Mouse (Mus musculus) forebrain, postnatal 0 days (tissue): ENCODE data around the gene Macrod1. TPM values are rescaled to one million over a fixed set of nuclear protein-coding genes. Genes with fewer than 3 reads are reported as not detected.
A peak's percentile ranks its signal among the peaks of the same experiment; 100 is the strongest.

Source experiments
- ATAC-seq: fragments of 200-750 bp; cut with Nextera tagmentation; 2 replicates; pipeline ENCODE4 v1.8.0; 2017; ENCODE audit warnings: mild to moderate bottlenecking, moderate library complexity
- DNase-seq: peaks from one replicate; pipeline ENCODE4 v3.0.0-alpha.2; 2015
- H3K27ac ChIP-seq: fragments of 300-500 bp; sonication (generic); 2 replicates; pipeline ENCODE4 v1.5.1; 2014; ENCODE audit warnings: low read depth, mild to moderate bottlenecking, antibody characterized with exemption, low read length, moderate library complexity, mixed read lengths
- H3K27me3 ChIP-seq: fragments of 300-500 bp; sonication (generic); 2 replicates; pipeline ENCODE4 v1.6.1; 2014; ENCODE audit warnings: mild to moderate bottlenecking, low read length, mixed read lengths; ENCODE audit not compliant: insufficient read depth
- H3K36me3 ChIP-seq: fragments of 300-500 bp; sonication (generic); 2 replicates; pipeline ENCODE4 v1.6.1; 2014; ENCODE audit warnings: mild to moderate bottlenecking, moderate library complexity; ENCODE audit not compliant: insufficient read depth
- H3K4me1 ChIP-seq: fragments of 300-500 bp; sonication (generic); 2 replicates; pipeline ENCODE4 v1.6.1; 2014; ENCODE audit warnings: antibody characterized with exemption; ENCODE audit not compliant: insufficient read depth
- H3K4me2 ChIP-seq: fragments of 300-500 bp; sonication (generic); 2 replicates; pipeline ENCODE4 v1.6.1; 2014; ENCODE audit warnings: low read depth, mild to moderate bottlenecking, moderate library complexity
- H3K4me3 ChIP-seq: fragments of 300-500 bp; sonication (generic); 2 replicates; pipeline ENCODE4 v1.5.1; 2014; ENCODE audit warnings: low read depth, low read length, mixed read lengths
- H3K9ac ChIP-seq: fragments of 300-500 bp; sonication (generic); 2 replicates; pipeline ENCODE4 v1.6.1; 2014; ENCODE audit warnings: mild to moderate bottlenecking
- H3K9me3 ChIP-seq: fragments of 300-500 bp; sonication (generic); 2 replicates; pipeline ENCODE4 v1.6.1; 2016; ENCODE audit warnings: low read length
- CTCF ChIP-seq: sonication (generic); IDR thresholded peaks from 2 replicates; pipeline ENCODE4 v1.5.1; 2016; ENCODE audit warnings: antibody characterized with exemption, control low read depth, low read depth
- WGBS: fragments of 180-500 bp; shearing (Covaris S2); extraction: QIAGEN DNeasy Blood & Tissue Kit; methylation state at CpG from one replicate; pipeline ENCODE4 v1.1.7; 2014; 5-methylcytosine and 5-hydroxymethylcytosine counted together
- polyA plus RNA-seq: library from polyadenylated mRNA; unstranded; fragments of >200 nt; fragmentation: Nextera tagmentation; extraction: Ambion mirVana; gene quantifications from 2 replicates; pipeline ENCODE4 v1.2.1, GENCODE M21; 2015
- total RNA-seq: library from RNA; depleted of rRNA; stranded (reverse); fragments of >200 nt; gene quantifications from 2 replicates; pipeline ENCODE4 v1.2.3, GENCODE M21; 2014

The Macrod1 gene
- total and polyA plus RNA-seq, 2 experiments from 2014 or later: 8.0 to 8.1 TPM

GRCm38 (mm10) chr19:7209907-7210646 lies 153.5 kb downstream of the Macrod1 start:
- 89% methylated on average over 7 of the region's 7 CpGs for WGBS
- H3K9ac ChIP-seq: no peak overlapping the region
- H3K36me3 ChIP-seq: peaks cover 11% of the 10 kb centered on the region
- no peak for DNase-seq
- no peak for ATAC-seq
- no peak overlapping the region for H3K4me3 ChIP-seq
- H3K27me3 ChIP-seq: no peaks in the 10 kb centered on the region
- TF ChIP-seq CTCF: 0 out of 2 replicates have a peak, but pooled peaks have one; percentile 28
- no peak overlapping the region for H3K4me2 ChIP-seq
- H3K4me1 ChIP-seq: peaks cover 4% of the 10 kb centered on the region; the same call in 1 of the 2 replicates
- H3K27ac ChIP-seq: no peak overlapping the region
- no peaks in the 10 kb centered on the region for H3K9me3 ChIP-seq

GRCm38 (mm10) chr19:7212216-7212615 lies 155.6 kb downstream of the Macrod1 start:
- no peak overlapping the region for H3K4me3 ChIP-seq
- peaks cover 4% of the 10 kb centered on the region for H3K4me1 ChIP-seq
- no peaks in the 10 kb centered on the region for H3K9me3 ChIP-seq
- H3K27me3 ChIP-seq: no peaks in the 10 kb centered on the region
- WGBS: 72% methylated on average over 1 of the region's 1 CpGs
- ATAC-seq: no peak
- no peak overlapping the region for H3K4me2 ChIP-seq
- no peak overlapping the region for H3K9ac ChIP-seq
- H3K36me3 ChIP-seq: peaks cover 14% of the 10 kb centered on the region
- no peak overlapping the region for H3K27ac ChIP-seq
- no peak for DNase-seq
- no peak for TF ChIP-seq CTCF

- H3K4me2 ChIP-seq: no peak overlapping the region
- peaks cover 14% of the 10 kb centered on the region for H3K36me3 ChIP-seq
- DNase-seq (no peak), ATAC-seq (no peak)
- peaks cover 4% of the 10 kb centered on the region for H3K4me1 ChIP-seq
- no peak overlapping the region for H3K27ac ChIP-seq
- no peak overlapping the region for H3K4me3 ChIP-seq
- WGBS: 93% methylated on average over 3 of the region's 3 CpGs
- no peaks in the 10 kb centered on the region for H3K27me3 ChIP-seq
- H3K9me3 ChIP-seq: no peaks in the 10 kb centered on the region
- H3K9ac ChIP-seq: no peak overlapping the region
- TF ChIP-seq CTCF: no peak
Observed at GRCm38 (mm10) chr19:7213010-7213409, 156.4 kb downstream of the Macrod1 start.

GRCm38 (mm10) chr19:7214484-7214883 lies 157.9 kb downstream of the Macrod1 start:
- no peaks in the 10 kb centered on the region for H3K9me3 ChIP-seq
- H3K27ac ChIP-seq: no peak overlapping the region
- peak; percentile 21 for DNase-seq
- H3K27me3 ChIP-seq: no peaks in the 10 kb centered on the region
- H3K4me3 ChIP-seq: no peak overlapping the region
- H3K4me2 ChIP-seq: no peak overlapping the region
- H3K9ac ChIP-seq: no peak overlapping the region
- H3K36me3 ChIP-seq: peaks cover 14% of the 10 kb centered on the region
- TF ChIP-seq CTCF: no peak
- H3K4me1 ChIP-seq: peaks cover 4% of the 10 kb centered on the region
- no peak for ATAC-seq
- WGBS: 72% methylated on average over 5 of the region's 5 CpGs

- Histone ChIP-seq H3K27ac (peak within 1 kb of the TSS; percentile 78), H3K4me1 (peaks cover 4% of the 10 kb centered on the region), H3K36me3 (peaks cover 14% of the 10 kb centered on the region), H3K9me3 (no peaks in the 10 kb centered on the region), H3K9ac (peak within 1 kb of the TSS; percentile 78), H3K4me3 (peak within 1 kb of the TSS; percentile 77), H3K27me3 (no peaks in the 10 kb centered on the region), H3K4me2 (peak within 1 kb of the TSS; percentile 78)
- ATAC-seq (peak; percentile 98), DNase-seq (peak; percentile 95)
- WGBS: under 1% methylated on average over 50 of the region's 50 CpGs
- no peak for TF ChIP-seq CTCF
Observed at GRCm38 (mm10) chr19:7217162-7217925, 160.7 kb downstream of the Macrod1 start, which contains the start of gene Cox8a. Gene Cox8a, minus strand, starts transcription at chr19:7217616.

GRCm38 (mm10) chr19:7217926-7218267 lies 161.3 kb downstream of the Macrod1 start:
- WGBS: 11% methylated on average over 6 of the region's 6 CpGs

DNA sequence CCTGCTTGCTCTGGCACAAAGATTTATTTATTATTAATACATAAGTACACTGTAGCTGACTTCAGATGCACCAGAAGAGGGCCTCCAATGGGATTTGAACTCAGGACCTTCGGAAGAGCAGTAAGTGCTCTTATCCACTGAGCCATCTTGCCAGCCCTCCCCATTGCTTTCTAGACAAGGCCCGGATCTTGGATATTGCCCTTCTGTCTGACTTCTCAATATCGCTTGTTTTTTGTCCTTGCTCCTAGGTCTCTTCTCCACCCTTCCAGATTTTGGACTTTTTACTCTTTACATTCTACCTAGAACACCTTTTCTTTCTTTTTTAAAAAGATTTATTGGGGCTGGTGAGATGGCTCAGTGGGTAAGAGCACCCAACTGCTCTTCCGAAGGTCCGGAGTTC lies 162.1 kb downstream of the Macrod1 start:
- Histone ChIP-seq H3K9ac (no peak overlapping the region), H3K36me3 (peaks cover 14% of the 10 kb centered on the region), H3K27me3 (no peaks in the 10 kb centered on the region), H3K4me1 (peaks cover 4% of the 10 kb centered on the region), H3K4me3 (no peak overlapping the region), H3K27ac (no peak overlapping the region), H3K4me2 (no peak overlapping the region), H3K9me3 (no peaks in the 10 kb centered on the region)
- DNase-seq: no peak
- no peak for TF ChIP-seq CTCF
- no peak for ATAC-seq
- 98% methylated on average over 5 of the region's 5 CpGs for WGBS

More at GRCm38 (mm10) chr19:7217926-7218267, 161.3 kb downstream of the Macrod1 start:
- peaks cover 14% of the 10 kb centered on the region for H3K36me3 ChIP-seq
- no peaks in the 10 kb centered on the region for H3K9me3 ChIP-seq
- no peaks in the 10 kb centered on the region for H3K27me3 ChIP-seq
- peak overlapping the region; percentile 78 for H3K4me2 ChIP-seq
- H3K9ac ChIP-seq: no peak overlapping the region
- H3K4me3 ChIP-seq: peak overlapping the region; percentile 77
- no peak for DNase-seq
- no peak for TF ChIP-seq CTCF
- ATAC-seq: no peak; the same call in 1 of the 2 replicates
- no peak overlapping the region for H3K27ac ChIP-seq
- peaks cover 4% of the 10 kb centered on the region for H3K4me1 ChIP-seq
